Mouse (Mus musculus) erythroblast, embryonic 14.5 days (primary cell): ENCODE results near the gene Ccdc183.

Experiments
- GATA1 ChIP-seq: IDR thresholded peaks from 2 replicates; pipeline ENCODE4 v1.6.1; 2012; ENCODE audit warnings: low read length, inconsistent platforms, mixed read lengths
- TAL1 ChIP-seq: IDR thresholded peaks from 3 replicates; pipeline ENCODE4 v1.6.1; 2012; ENCODE audit warnings: low read length, inconsistent platforms, mixed read lengths

DNA sequence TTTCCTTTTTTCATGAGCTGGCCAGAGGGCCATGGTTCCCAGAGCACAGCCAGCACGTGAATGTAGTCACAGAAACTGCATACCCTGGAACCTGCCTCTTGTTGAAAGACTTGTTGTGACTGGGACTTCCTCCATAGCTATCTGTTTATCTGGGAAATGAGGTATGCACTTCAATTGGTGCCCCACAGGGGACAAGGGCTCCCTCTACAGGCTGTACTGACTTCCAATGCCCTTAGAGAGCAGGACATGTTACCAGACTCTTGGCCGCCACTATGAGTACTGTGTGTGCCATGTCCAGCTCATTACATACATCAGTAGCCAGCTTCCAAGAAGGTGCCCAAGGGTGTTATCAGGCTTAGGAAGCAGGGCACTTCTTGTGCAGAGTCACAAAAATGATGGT lies 25.6 kb downstream of the Ccdc183 start:
- TF ChIP-seq GATA1 (no peak), TAL1 (no peak)
